ENCODE assay signal across 8 mouse cellular contexts in genomic region chr5:131749211-131749610, GRCm38 (mm10).
DNase-seq lines count a peak whose midpoint lies in the region; ATAC-seq and TF ChIP-seq lines count a peak whose summit lies in the region.
"Had no signal": no experiment of that assay in that cellular context is flagged by ENCODE, and none has a peak within 500 bp of the region (broad histone marks: within the 10 kb centered on the region; RNA-seq: fewer than 3 reads in every experiment).

No protein-coding gene starts in this region.

- ATAC-seq in intestine, embryonic 16.5 days: no peak
- ATAC-seq in intestine, postnatal 0 days: no peak
- ATAC-seq in hindbrain, embryonic 14.5 days (ENCODE audit: low FRiP score): no peak

- H3K27me3 ChIP-seq in intestine, embryonic 16.5 days (replicated peaks; ENCODE audit: control insufficient read depth, insufficient read depth, low read length): no peaks in the 10 kb centered on the region
- no peaks in the 10 kb centered on the region for H3K27me3 ChIP-seq in intestine, postnatal 0 days (replicated peaks; ENCODE audit: control insufficient read depth, insufficient read depth, low read length)
- no peaks in the 10 kb centered on the region for H3K27me3 ChIP-seq in hindbrain, embryonic 14.5 days (ENCODE audit: control insufficient read depth, insufficient read depth, low read length)

- peaks cover 22% of the 10 kb centered on the region for H3K4me1 ChIP-seq in intestine, embryonic 16.5 days (ENCODE audit: control insufficient read depth, insufficient read depth, low read length)
- H3K4me1 ChIP-seq in intestine, postnatal 0 days (replicated peaks; ENCODE audit: control insufficient read depth, insufficient read depth, low read length): 0 out of 2 replicates have a peak, but pooled peaks cover 3% of the 10 kb centered on the region
- peaks cover 10% of the 10 kb centered on the region for H3K4me1 ChIP-seq in hindbrain, embryonic 14.5 days (replicated peaks; ENCODE audit: control insufficient read depth, insufficient read depth, low read length)

- H3K9ac ChIP-seq in intestine, embryonic 16.5 days (ENCODE audit: low read depth, low read length): no peak overlapping the region
- H3K9ac ChIP-seq in intestine, postnatal 0 days (ENCODE audit: low read depth, low read length): no peak overlapping the region
- H3K9ac ChIP-seq in hindbrain, embryonic 14.5 days: no peak overlapping the region

- WGBS in intestine, embryonic 16.5 days: 38% methylated on average over 6 of the region's 6 CpGs
- 36% methylated on average over 6 of the region's 6 CpGs for WGBS in intestine, postnatal 0 days
- WGBS in hindbrain, embryonic 14.5 days: 34% methylated on average over 6 of the region's 6 CpGs

- no peak for TF ChIP-seq CTCF in intestine, postnatal 0 days (IDR thresholded peaks at IDR 0.05; ENCODE audit: low read depth)

- no peak overlapping the region for H3K4me2 ChIP-seq in intestine, embryonic 16.5 days (ENCODE audit: low read depth, low read length)
- no peak overlapping the region for H3K4me2 ChIP-seq in intestine, postnatal 0 days (replicated peaks; ENCODE audit: low read depth)
- H3K4me2 ChIP-seq in hindbrain, embryonic 14.5 days (replicated peaks): no peak overlapping the region

- H3K9me3 ChIP-seq in intestine, embryonic 16.5 days (ENCODE audit: control insufficient read depth, low read length): no peaks in the 10 kb centered on the region
- no peaks in the 10 kb centered on the region for H3K9me3 ChIP-seq in intestine, postnatal 0 days (ENCODE audit: control insufficient read depth)
- no peaks in the 10 kb centered on the region for H3K9me3 ChIP-seq in hindbrain, embryonic 14.5 days (ENCODE audit: control insufficient read depth, low read length)

- H3K4me3 ChIP-seq in intestine, embryonic 16.5 days (ENCODE audit: low read length): no peak overlapping the region
- H3K4me3 ChIP-seq in intestine, postnatal 0 days (ENCODE audit: low read depth, low read length): no peak overlapping the region
- H3K4me3 ChIP-seq in hindbrain, embryonic 14.5 days (replicated peaks; ENCODE audit: low read length): no peak overlapping the region

- H3K36me3 ChIP-seq in intestine, embryonic 16.5 days (ENCODE audit: control insufficient read depth, insufficient read depth, low read length): no peaks in the 10 kb centered on the region
- no peaks in the 10 kb centered on the region for H3K36me3 ChIP-seq in intestine, postnatal 0 days (ENCODE audit: control insufficient read depth, insufficient read depth)
- H3K36me3 ChIP-seq in hindbrain, embryonic 14.5 days (replicated peaks; ENCODE audit: control insufficient read depth, insufficient read depth): no peaks in the 10 kb centered on the region

- DNase-seq in ovary, postnatal 14 days (ENCODE audit: low spot score): peak; percentile 16
- no peak for DNase-seq in ovary, postnatal 10 days (ENCODE audit: low spot score)
- DNase-seq in hindbrain, embryonic 14.5 days (ENCODE audit: low spot score): no peak
- DNase-seq in retina, postnatal 1 day: no peak
- DNase-seq in B cell, adult 2 months: no peak
- DNase-seq: thymus, postnatal 25 days had no signal

- peak overlapping the region; percentile 52 for H3K27ac ChIP-seq in intestine, embryonic 16.5 days (ENCODE audit: low read length)
- no peak overlapping the region for H3K27ac ChIP-seq in intestine, postnatal 0 days (ENCODE audit: low read depth, low read length)
- H3K27ac ChIP-seq in hindbrain, embryonic 14.5 days: peak overlapping the region; percentile 38
